Mouse (Mus musculus) right cerebral cortex, adult 2 months (tissue): ENCODE measurements around the gene Schip1.

Experiments
- DNase-seq, 2 experiments: peaks; one replicate each; pipeline ENCODE4 v3.0.0; 2021 to 2022; ENCODE audit warnings: low spot score in 2 of 2

Gene Schip1

GRCm38 (mm10) chr3:68556891-68557290 is 492.3 kb downstream of the Schip1 start:
- DNase-seq = no peak

GRCm38 (mm10) chr3:68558744-68559143 is 494.1 kb downstream of the Schip1 start:
- DNase-seq = no peak

GRCm38 (mm10) chr3:68560057-68560456 is 495.5 kb downstream of the Schip1 start:
- no peak for DNase-seq

- DNase-seq = no peak
Measured at GRCm38 (mm10) chr3:68562838-68563237, 498.2 kb downstream of the Schip1 start.

GRCm38 (mm10) chr3:68563922-68564321 is 499.3 kb downstream of the Schip1 start:
- peak in 1 of 2 experiments; percentile 52 for DNase-seq

- no peak for DNase-seq
Measured at GRCm38 (mm10) chr3:68564978-68565674, 500.5 kb downstream of the Schip1 start.

GRCm38 (mm10) chr3:68565675-68566055 is 501.1 kb downstream of the Schip1 start:
- no peak for DNase-seq

GRCm38 (mm10) chr3:68567581-68567980 is 503.0 kb downstream of the Schip1 start:
- no peak for DNase-seq

GRCm38 (mm10) chr3:68568149-68568548 is 503.5 kb downstream of the Schip1 start:
- DNase-seq = no peak

GRCm38 (mm10) chr3:68568716-68569115 is 504.1 kb downstream of the Schip1 start:
- DNase-seq = no peak

GRCm38 (mm10) chr3:68570319-68570718 is 505.7 kb downstream of the Schip1 start:
- DNase-seq = peak in 1 of 2 experiments; percentile 56

- peak; percentile 88 to 89 for DNase-seq
Measured at GRCm38 (mm10) chr3:68572249-68573225, 507.9 kb downstream of the Schip1 start.

- DNase-seq = no peak
Measured at GRCm38 (mm10) chr3:68573226-68573624, 508.6 kb downstream of the Schip1 start.

- no peak for DNase-seq
Measured at GRCm38 (mm10) chr3:68574097-68574496, 509.5 kb downstream of the Schip1 start.

- no peak for DNase-seq
Measured at GRCm38 (mm10) chr3:68574565-68574964, 510.0 kb downstream of the Schip1 start.

GRCm38 (mm10) chr3:68575636-68576340 is 511.2 kb downstream of the Schip1 start:
- DNase-seq = no peak

- DNase-seq = peak; percentile 92 to 95
Measured at GRCm38 (mm10) chr3:68576431-68576830, 511.8 kb downstream of the Schip1 start.

GRCm38 (mm10) chr3:68576948-68577347 is 512.3 kb downstream of the Schip1 start:
- DNase-seq = no peak

- DNase-seq = peak in 1 of 2 experiments; percentile 45
Measured at GRCm38 (mm10) chr3:68581591-68581990, 517.0 kb downstream of the Schip1 start.

- no peak for DNase-seq
Measured at GRCm38 (mm10) chr3:68582103-68582740, 517.6 kb downstream of the Schip1 start.

- no peak for DNase-seq
Measured at GRCm38 (mm10) chr3:68583031-68583693, 518.6 kb downstream of the Schip1 start.
